Mouse (Mus musculus) brown adipose tissue, adult 24 weeks (tissue): ENCODE measurements around the gene Parp14. TPM values are rescaled to one million over a fixed set of nuclear protein-coding genes. Genes with fewer than 3 reads are reported as not detected.

ENCODE experiments used
- H3K27ac ChIP-seq: fragments of 200-500 bp; replicated peaks from 2 replicates; pipeline ENCODE4 v1.5.1; 2012; ENCODE audit warnings: low read depth, mild to moderate bottlenecking, low read length
- H3K4me1 ChIP-seq: fragments of 200-500 bp; 2 replicates; pipeline ENCODE4 v1.6.1; 2012; ENCODE audit warnings: low read length, mixed read lengths; ENCODE audit not compliant: control insufficient read depth, insufficient read depth, insufficient read length
- H3K4me3 ChIP-seq: fragments of 200-500 bp; 2 replicates; pipeline ENCODE4 v1.5.1; 2012; ENCODE audit warnings: low read depth, mild to moderate bottlenecking, low read length, moderate library complexity; ENCODE audit not compliant: insufficient read depth
- polyA plus RNA-seq: library from polyadenylated mRNA; stranded (reverse); fragments of >200 nt; gene quantifications from 2 replicates; pipeline ENCODE4 v1.2.4, GENCODE M21; 2012; ENCODE audit not compliant: missing spikeins, insufficient read depth, insufficient read length

The Parp14 gene
- polyA plus RNA-seq = 4.6 and 5.4 TPM in 2 replicates

GRCm38 (mm10) chr16:35871048-35871851, at the start of gene Parp14:
Gene Parp14, minus strand, starts transcription at chr16:35871544.
- Histone ChIP-seq H3K4me1 (0 out of 2 replicates have a peak, but pooled peaks cover 3% of the 10 kb centered on the region), H3K4me3 (peak within 1 kb of the TSS; percentile 97)

GRCm38 (mm10) chr16:35918721-35919543, 47.6 kb upstream of the Parp14 start:
- peak overlapping the region; percentile 69 for H3K27ac ChIP-seq
- peaks cover 3% of the 10 kb centered on the region; the same call in 1 of the 2 replicates for H3K4me1 ChIP-seq
- no peak overlapping the region for H3K4me3 ChIP-seq

More at GRCm38 (mm10) chr16:35871048-35871851, at the start of gene Parp14:
- peak within 1 kb of the TSS; percentile 98 for H3K27ac ChIP-seq

GRCm38 (mm10) chr16:35914301-35914700, 43.0 kb upstream of the Parp14 start:
- H3K27ac ChIP-seq = no peak overlapping the region
- H3K4me1 ChIP-seq = peaks cover 3% of the 10 kb centered on the region; the same call in 1 of the 2 replicates
- H3K4me3 ChIP-seq = no peak overlapping the region

GRCm38 (mm10) chr16:35913526-35913925, 42.2 kb upstream of the Parp14 start:
- H3K27ac ChIP-seq = no peak overlapping the region
- no peak overlapping the region for H3K4me3 ChIP-seq
- H3K4me1 ChIP-seq = peaks cover 1% of the 10 kb centered on the region; the same call in 1 of the 2 replicates

- Histone ChIP-seq H3K4me3 (no peak overlapping the region), H3K27ac (no peak overlapping the region), H3K4me1 (peaks cover 4% of the 10 kb centered on the region; the same call in 1 of the 2 replicates)
These were observed 40.1 kb upstream of the Parp14 start for GRCm38 (mm10) chr16:35911449-35911848.

GRCm38 (mm10) chr16:35907432-35908201, 36.3 kb upstream of the Parp14 start:
- H3K27ac ChIP-seq = peak overlapping the region; percentile 45
- H3K4me3 ChIP-seq = no peak overlapping the region
- peaks cover 4% of the 10 kb centered on the region; the same call in 1 of the 2 replicates for H3K4me1 ChIP-seq

GRCm38 (mm10) chr16:35906887-35907286, 35.5 kb upstream of the Parp14 start:
- H3K4me1 ChIP-seq = peaks cover 4% of the 10 kb centered on the region; the same call in 1 of the 2 replicates
- no peak overlapping the region for H3K27ac ChIP-seq
- H3K4me3 ChIP-seq = no peak overlapping the region

GRCm38 (mm10) chr16:35905819-35906485, 34.6 kb upstream of the Parp14 start:
- Histone ChIP-seq H3K27ac (no peak overlapping the region), H3K4me1 (peaks cover 4% of the 10 kb centered on the region; the same call in 1 of the 2 replicates), H3K4me3 (no peak overlapping the region)

GRCm38 (mm10) chr16:35905355-35905754, 34.0 kb upstream of the Parp14 start:
- Histone ChIP-seq H3K27ac (no peak overlapping the region), H3K4me1 (peaks cover 4% of the 10 kb centered on the region; the same call in 1 of the 2 replicates), H3K4me3 (no peak overlapping the region)

- Histone ChIP-seq H3K4me3 (no peak overlapping the region), H3K27ac (no peak overlapping the region), H3K4me1 (peaks cover 4% of the 10 kb centered on the region; the same call in 1 of the 2 replicates)
These were observed 32.9 kb upstream of the Parp14 start for GRCm38 (mm10) chr16:35904121-35904736.

GRCm38 (mm10) chr16:35903014-35903640, 31.8 kb upstream of the Parp14 start:
- Histone ChIP-seq H3K27ac (peak overlapping the region; percentile 34), H3K4me3 (no peak overlapping the region), H3K4me1 (peaks cover 4% of the 10 kb centered on the region; the same call in 1 of the 2 replicates)

GRCm38 (mm10) chr16:35900541-35900940, 29.2 kb upstream of the Parp14 start:
- Histone ChIP-seq H3K4me3 (no peak overlapping the region), H3K27ac (no peak overlapping the region), H3K4me1 (no peaks in the 10 kb centered on the region)

- Histone ChIP-seq H3K4me1 (no peaks in the 10 kb centered on the region), H3K4me3 (no peak overlapping the region), H3K27ac (no peak overlapping the region)
These were observed 23.7 kb upstream of the Parp14 start for GRCm38 (mm10) chr16:35894997-35895396.
